Mouse (Mus musculus) thymus, postnatal 10 days (tissue): ENCODE results near the gene Gm3486.
"Not testable (repeated sequence)": the region's sequence is repeated elsewhere in the genome, so short reads cannot be mapped to it uniquely, and the experiment has no call there.

Experiments used
- DNase-seq, 2 experiments: peaks; one replicate each; pipeline ENCODE4 v3.0.0; 2021; ENCODE audit warnings: low spot score in 2 of 2

Gm3486 gene

GRCm38 (mm10) chr14:41489385-41489784 is at the start of gene Gm3486:
Gene Gm3486 (minus strand): TSS chr14:41489485.
- not testable (repeated sequence) for DNase-seq

GRCm38 (mm10) chr14:41524695-41525094 is 35.4 kb upstream of the Gm3486 start:
- not testable (repeated sequence) for DNase-seq

GRCm38 (mm10) chr14:41520683-41521082 is 31.4 kb upstream of the Gm3486 start:
- DNase-seq: not testable (repeated sequence)

DNA sequence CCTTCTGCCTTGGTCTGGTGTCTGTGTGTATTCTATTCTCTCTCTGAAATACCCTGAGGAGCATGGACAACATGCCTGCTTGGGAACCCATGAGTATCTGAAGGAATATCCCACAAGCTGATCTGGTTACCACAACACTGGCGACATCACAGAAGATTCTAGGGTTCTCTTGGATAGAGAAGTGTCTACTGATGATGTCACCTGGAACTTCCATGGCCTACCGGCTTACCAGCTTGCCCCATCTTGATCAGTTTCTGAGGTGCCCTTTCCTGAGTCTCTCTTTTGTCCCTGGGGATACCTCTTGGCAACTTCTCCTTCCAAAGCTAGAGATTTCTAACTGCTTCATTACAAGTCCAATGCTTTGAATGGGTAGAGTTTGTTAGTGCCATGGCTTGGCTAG is 35.9 kb downstream of the Gm3486 start, which contains the start of gene Gm7954:
Gm7954 (minus strand) TSS at position 101 of the 400 bp plus-strand sequence.
- not testable (repeated sequence) for DNase-seq
